Mouse (Mus musculus) spleen, adult 2 months (tissue): ENCODE measurements around the gene Kif21b. TPM values are rescaled to one million over a fixed set of nuclear protein-coding genes. Genes with fewer than 3 reads are reported as not detected.

Experiments
- DNase-seq, 2 experiments: peaks; one replicate each; pipeline versions ENCODE4 v3.0.0 to v3.0.0-alpha.2; 2012 to 2021; ENCODE audit warnings: low spot score in 2 of 2, low read depth in 1 of 2
- H3K27ac ChIP-seq: fragments of 200-500 bp; 2 replicates; pipeline ENCODE4 v1.5.1; 2012; ENCODE audit warnings: low read length, inconsistent platforms; ENCODE audit not compliant: insufficient read depth
- H3K27me3 ChIP-seq: fragments of 200-500 bp; 2 replicates; pipeline ENCODE4 v1.6.1; 2012; ENCODE audit warnings: mild to moderate bottlenecking, moderate library complexity, low read length, inconsistent platforms; ENCODE audit not compliant: control insufficient read depth, insufficient read depth
- H3K36me3 ChIP-seq: fragments of 200-500 bp; 2 replicates; pipeline ENCODE4 v1.6.1; 2012; ENCODE audit warnings: mild to moderate bottlenecking, low read length, inconsistent platforms; ENCODE audit not compliant: control insufficient read depth, insufficient read depth
- H3K4me1 ChIP-seq: fragments of 200-500 bp; 2 replicates; pipeline ENCODE4 v1.6.1; 2011; ENCODE audit warnings: inconsistent platforms; ENCODE audit not compliant: control insufficient read depth, insufficient read depth, insufficient read length
- H3K4me3 ChIP-seq: fragments of 200-500 bp; 2 replicates; pipeline ENCODE4 v1.5.1; 2011; ENCODE audit warnings: mild to moderate bottlenecking, inconsistent platforms; ENCODE audit not compliant: insufficient read depth, insufficient read length; ENCODE audit errors: extremely low read depth
- CTCF ChIP-seq: fragments of 200-500 bp; IDR thresholded peaks from 2 replicates; pipeline ENCODE4 v1.5.1; 2011; ENCODE audit warnings: mild to moderate bottlenecking, inconsistent platforms; ENCODE audit not compliant: insufficient read depth, insufficient read length, insufficient replicate concordance; ENCODE audit errors: extremely low read depth
- POLR2A ChIP-seq: fragments of 200-500 bp; IDR thresholded peaks from 2 replicates; pipeline ENCODE4 v1.6.1; 2011; ENCODE audit warnings: low read depth, low read length, inconsistent platforms
- WGBS: fragments of 180-500 bp; shearing (Covaris S2); methylation state at CpG from one replicate; pipeline ENCODE4 v1.1.7; 2018; 5-methylcytosine and 5-hydroxymethylcytosine counted together
- polyA plus RNA-seq: library from polyadenylated mRNA; depleted of rRNA; stranded (reverse); fragments of >200 nt; gene quantifications from 2 replicates; pipeline ENCODE4 v1.2.3, GENCODE M21; 2012; rRNA removed

Kif21b gene
- polyA plus RNA-seq, 1 experiment: 79.2 TPM

- H3K4me1 ChIP-seq: no peaks in the 10 kb centered on the region
- no peaks in the 10 kb centered on the region for H3K27me3 ChIP-seq
- no peak overlapping the region for H3K27ac ChIP-seq
- DNase-seq: no peak
- no peak for TF ChIP-seq CTCF
- TF ChIP-seq POLR2A: no peak
- no peak overlapping the region for H3K4me3 ChIP-seq
- WGBS: 86% methylated on average over 10 of the region's 10 CpGs
- H3K36me3 ChIP-seq: no peaks in the 10 kb centered on the region
Measured at GRCm38 (mm10) chr1:136223758-136224342, 92.7 kb downstream of the Kif21b start.

- Histone ChIP-seq H3K4me1 (no peaks in the 10 kb centered on the region), H3K27ac (no peak overlapping the region), H3K36me3 (no peaks in the 10 kb centered on the region), H3K27me3 (no peaks in the 10 kb centered on the region), H3K4me3 (no peak overlapping the region)
- no peak for TF ChIP-seq CTCF
- TF ChIP-seq POLR2A: no peak
- 95% methylated on average over 8 of the region's 8 CpGs for WGBS
- no peak for DNase-seq
Measured at GRCm38 (mm10) chr1:136225846-136226245, 94.7 kb downstream of the Kif21b start.

GRCm38 (mm10) chr1:136226626-136227025, 95.4 kb downstream of the Kif21b start:
- 95% methylated on average over 8 of the region's 8 CpGs for WGBS
- no peaks in the 10 kb centered on the region for H3K4me1 ChIP-seq
- no peak for DNase-seq
- H3K27me3 ChIP-seq: peaks cover under 1% of the 10 kb centered on the region; the same call in 1 of the 2 replicates
- no peaks in the 10 kb centered on the region for H3K36me3 ChIP-seq
- TF ChIP-seq CTCF (no peak), POLR2A (no peak)
- H3K4me3 ChIP-seq: no peak overlapping the region
- no peak overlapping the region for H3K27ac ChIP-seq

Other genes with a start within 250 kb of the Kif21b start
- not detected in 2 replicates for gene Pkp1, start 212.2 kb upstream of the Kif21b start, polyA plus RNA-seq
- gene Igfn1, start 125.0 kb upstream of the Kif21b start, polyA plus RNA-seq: 0.41 TPM in 1 of 2 replicates, not detected in the other
- gene Tmem9, start 123.2 kb upstream of the Kif21b start, polyA plus RNA-seq: 27.3 and 34.1 TPM in 2 replicates
- gene Ascl5, start 80.6 kb upstream of the Kif21b start, polyA plus RNA-seq: not detected in 2 replicates
- 4.3 and 5.1 TPM in 2 replicates for gene Cacna1s, start 78.6 kb upstream of the Kif21b start, polyA plus RNA-seq
- not detected in 2 replicates for gene Mroh3, start 81.4 kb downstream of the Kif21b start, polyA plus RNA-seq
- 0.15 and 0.32 TPM in 2 replicates for gene Inava, start 102.9 kb downstream of the Kif21b start, polyA plus RNA-seq
- 3.1 and 6.8 TPM in 2 replicates for gene Gpr25, start 129.5 kb downstream of the Kif21b start, polyA plus RNA-seq
- 4.3 and 5.3 TPM in 2 replicates for gene Camsap2, start 214.7 kb downstream of the Kif21b start, polyA plus RNA-seq